Mouse (Mus musculus): ENCODE data around the gene Gng8. TPM values are rescaled to one million over a fixed set of nuclear protein-coding genes. Genes with fewer than 3 reads are reported as not detected.
A peak's percentile ranks its signal among the peaks of the same experiment; 100 is the strongest.

The Gng8 gene
- polyA plus RNA-seq, 1 experiment from 2014 or later, result 8.2 TPM

- Histone ChIP-seq H3K9ac (peak overlapping the region; percentile 35; the same call in 1 of the 2 replicates), H3K4me2 (peak overlapping the region; percentile 53), H3K9me3 (no peaks in the 10 kb centered on the region), H3K27me3 (peaks cover 38% of the 10 kb centered on the region), H3K4me3 (peak overlapping the region; percentile 23), H3K4me1 (replicated peaks) (peaks cover 42% of the 10 kb centered on the region), H3K36me3 (no peaks in the 10 kb centered on the region), H3K27ac (no peak overlapping the region)
- WGBS, result under 1% methylated on average over 24 of the region's 24 CpGs
- peak; percentile 51 for ATAC-seq (ENCODE audit: low FRiP score)
Measured at GRCm38 (mm10) chr7:16895000-16895399, 3.4 kb downstream of the Gng8 start.

- Histone ChIP-seq H3K4me2 (peak overlapping the region; percentile 53), H3K9me3 (no peaks in the 10 kb centered on the region), H3K27ac (no peak overlapping the region), H3K27me3 (peaks cover 34% of the 10 kb centered on the region), H3K9ac (peak overlapping the region; percentile 29; the same call in 1 of the 2 replicates), H3K36me3 (no peaks in the 10 kb centered on the region), H3K4me3 (peak overlapping the region; percentile 23), H3K4me1 (replicated peaks) (peaks cover 47% of the 10 kb centered on the region)
- no peak for ATAC-seq (ENCODE audit: low FRiP score)
- 28% methylated on average over 10 of the region's 10 CpGs for WGBS
Measured at GRCm38 (mm10) chr7:16895511-16895910, 3.9 kb downstream of the Gng8 start.

GRCm38 (mm10) chr7:16900526-16900925, 8.9 kb downstream of the Gng8 start:
- Histone ChIP-seq H3K4me3 (no peak overlapping the region), H3K4me1 (replicated peaks) (peaks cover 29% of the 10 kb centered on the region), H3K9me3 (no peaks in the 10 kb centered on the region), H3K9ac (no peak overlapping the region; the same call in 1 of the 2 replicates), H3K36me3 (no peaks in the 10 kb centered on the region), H3K27ac (peak overlapping the region; percentile 35; the same call in 1 of the 2 replicates), H3K4me2 (no peak overlapping the region), H3K27me3 (0 out of 2 replicates have a peak, but pooled peaks cover 6% of the 10 kb centered on the region)
- 14% methylated on average over 5 of the region's 5 CpGs for WGBS
- no peak for ATAC-seq (ENCODE audit: low FRiP score)

GRCm38 (mm10) chr7:16903439-16903955, 11.9 kb downstream of the Gng8 start:
- Histone ChIP-seq H3K4me3 (no peak overlapping the region), H3K4me1 (replicated peaks) (peaks cover 46% of the 10 kb centered on the region), H3K9ac (no peak overlapping the region), H3K4me2 (no peak overlapping the region), H3K27ac (no peak overlapping the region), H3K27me3 (0 out of 2 replicates have a peak, but pooled peaks cover 6% of the 10 kb centered on the region), H3K36me3 (no peaks in the 10 kb centered on the region), H3K9me3 (no peaks in the 10 kb centered on the region)
- WGBS, result 91% methylated on average over 2 of the region's 2 CpGs
- no peak for ATAC-seq (ENCODE audit: low FRiP score)

- Histone ChIP-seq H3K9me3 (no peaks in the 10 kb centered on the region), H3K4me2 (no peak overlapping the region), H3K4me3 (no peak overlapping the region), H3K27ac (no peak overlapping the region), H3K9ac (no peak overlapping the region), H3K36me3 (no peaks in the 10 kb centered on the region), H3K27me3 (0 out of 2 replicates have a peak, but pooled peaks cover 6% of the 10 kb centered on the region), H3K4me1 (replicated peaks) (peaks cover 53% of the 10 kb centered on the region)
- 43% methylated on average over 7 of the region's 10 CpGs for WGBS
- ATAC-seq (ENCODE audit: low FRiP score), result no peak
Measured at GRCm38 (mm10) chr7:16904120-16904675, 12.6 kb downstream of the Gng8 start.

- Histone ChIP-seq H3K36me3 (no peaks in the 10 kb centered on the region), H3K27me3 (0 out of 2 replicates have a peak, but pooled peaks cover 6% of the 10 kb centered on the region), H3K4me1 (replicated peaks) (peaks cover 45% of the 10 kb centered on the region), H3K27ac (no peak overlapping the region), H3K4me3 (no peak overlapping the region), H3K9me3 (no peaks in the 10 kb centered on the region), H3K9ac (no peak overlapping the region), H3K4me2 (no peak overlapping the region)
- 62% methylated on average over 9 of the region's 9 CpGs for WGBS
- ATAC-seq (ENCODE audit: low FRiP score), result no peak
Measured at GRCm38 (mm10) chr7:16905491-16906021, 14.0 kb downstream of the Gng8 start.

- H3K9me3 ChIP-seq, result no peaks in the 10 kb centered on the region
- no peaks in the 10 kb centered on the region for H3K36me3 ChIP-seq
- H3K27ac ChIP-seq, result no peak within 1 kb of the TSS
- 0 out of 2 replicates have a peak within 1 kb of the TSS, but pooled peaks have one; percentile 43 for H3K9ac ChIP-seq
- H3K4me2 ChIP-seq, result no peak within 1 kb of the TSS
- 0 out of 2 replicates have a peak, but pooled peaks cover 6% of the 10 kb centered on the region for H3K27me3 ChIP-seq
- H3K4me1 ChIP-seq (replicated peaks), result peaks cover 42% of the 10 kb centered on the region
- no peak within 1 kb of the TSS for H3K4me3 ChIP-seq
- no peak for ATAC-seq (ENCODE audit: low FRiP score)
- 11% methylated on average over 6 of the region's 6 CpGs for WGBS
Measured at GRCm38 (mm10) chr7:16906281-16906680, 14.7 kb downstream of the Gng8 start, which contains the start of gene Ptgir. Gene Ptgir, plus strand, starts transcription at chr7:16906490.

- ATAC-seq (ENCODE audit: low FRiP score), result no peak
- H3K9me3 ChIP-seq, result no peaks in the 10 kb centered on the region
- 93% methylated on average over 41 of the region's 41 CpGs for WGBS
- no peak overlapping the region for H3K27ac ChIP-seq
- H3K9ac ChIP-seq, result no peak overlapping the region
- no peak overlapping the region for H3K4me2 ChIP-seq
- H3K4me1 ChIP-seq (replicated peaks), result peaks cover 41% of the 10 kb centered on the region
- 0 out of 2 replicates have a peak, but pooled peaks cover 6% of the 10 kb centered on the region for H3K27me3 ChIP-seq
- H3K4me3 ChIP-seq, result no peak overlapping the region
- H3K36me3 ChIP-seq, result no peaks in the 10 kb centered on the region
Measured at GRCm38 (mm10) chr7:16906889-16907559, 15.4 kb downstream of the Gng8 start.

- no peak overlapping the region for H3K9ac ChIP-seq
Measured at GRCm38 (mm10) chr7:16907842-16908241, 16.3 kb downstream of the Gng8 start.

GRCm38 (mm10) chr7:16908367-16908766, 16.8 kb downstream of the Gng8 start:
- no peaks in the 10 kb centered on the region for H3K9me3 ChIP-seq
- 0 out of 2 replicates have a peak, but pooled peaks cover 3% of the 10 kb centered on the region for H3K27me3 ChIP-seq
- peaks cover 51% of the 10 kb centered on the region for H3K4me1 ChIP-seq (replicated peaks)
- H3K4me2 ChIP-seq, result no peak overlapping the region
- whole genome bisulfite sequencing, result 50% methylated on average over 11 of the region's 11 CpGs
- ATAC-seq (ENCODE audit: low FRiP score), result no peak
- H3K27ac ChIP-seq, result no peak overlapping the region
- H3K9ac ChIP-seq, result no peak overlapping the region; the same call in 1 of the 2 replicates
- H3K4me3 ChIP-seq, result no peak overlapping the region
- H3K36me3 ChIP-seq, result no peaks in the 10 kb centered on the region

More at GRCm38 (mm10) chr7:16907842-16908241, 16.3 kb downstream of the Gng8 start:
- Histone ChIP-seq H3K4me2 (no peak overlapping the region), H3K36me3 (no peaks in the 10 kb centered on the region), H3K4me1 (replicated peaks) (peaks cover 46% of the 10 kb centered on the region), H3K4me3 (no peak overlapping the region), H3K27ac (no peak overlapping the region), H3K27me3 (0 out of 2 replicates have a peak, but pooled peaks cover 3% of the 10 kb centered on the region), H3K9me3 (no peaks in the 10 kb centered on the region)
- no peak for ATAC-seq (ENCODE audit: low FRiP score)
- 79% methylated on average over 7 of the region's 7 CpGs for WGBS

- WGBS, result 70% methylated on average over 11 of the region's 11 CpGs
- Histone ChIP-seq H3K27ac (no peak overlapping the region), H3K9ac (peak overlapping the region; percentile 53; the same call in 1 of the 2 replicates), H3K36me3 (peaks cover under 1% of the 10 kb centered on the region), H3K9me3 (no peaks in the 10 kb centered on the region), H3K4me3 (no peak overlapping the region), H3K4me1 (replicated peaks) (peaks cover 51% of the 10 kb centered on the region), H3K27me3 (0 out of 2 replicates have a peak, but pooled peaks cover under 1% of the 10 kb centered on the region), H3K4me2 (no peak overlapping the region)
- ATAC-seq (ENCODE audit: low FRiP score), result no peak
Measured at GRCm38 (mm10) chr7:16908859-16909258, 17.3 kb downstream of the Gng8 start.

GRCm38 (mm10) chr7:16909909-16910308, 18.3 kb downstream of the Gng8 start:
- H3K4me2 ChIP-seq, result no peak overlapping the region
- ATAC-seq (ENCODE audit: low FRiP score), result no peak
- no peaks in the 10 kb centered on the region for H3K9me3 ChIP-seq
- H3K9ac ChIP-seq, result peak overlapping the region; percentile 49; the same call in 1 of the 2 replicates
- peaks cover 49% of the 10 kb centered on the region for H3K4me1 ChIP-seq (replicated peaks)
- H3K27me3 ChIP-seq, result no peaks in the 10 kb centered on the region
- H3K36me3 ChIP-seq, result peaks cover 11% of the 10 kb centered on the region
- H3K4me3 ChIP-seq, result no peak overlapping the region
- WGBS, result 52% methylated on average over 10 of the region's 10 CpGs
- H3K27ac ChIP-seq, result no peak overlapping the region
